Mouse (Mus musculus) kidney, postnatal 0 days (tissue): ENCODE measurements around the gene Btnl10. TPM values are rescaled to one million over a fixed set of nuclear protein-coding genes. Genes with fewer than 3 reads are reported as not detected.
A peak's percentile ranks its signal among the peaks of the same experiment; 100 is the strongest.

ENCODE experiments used
- ATAC-seq: fragments of 200-750 bp; cut with Nextera tagmentation; replicated peaks from 2 replicates; pipeline ENCODE4 v1.8.0; 2017; ENCODE audit warnings: low read depth, moderate number of reproducible peaks, moderate TSS enrichment, moderate library complexity; ENCODE audit not compliant: low FRiP score
- DNase-seq: peaks from one replicate; pipeline ENCODE4 v3.0.0-alpha.2; 2016; ENCODE audit warnings: low spot score
- H3K27ac ChIP-seq: fragments of 300-500 bp; sonication (generic); 2 replicates; pipeline ENCODE4 v1.5.1; 2014; ENCODE audit warnings: mild to moderate bottlenecking
- H3K27me3 ChIP-seq: fragments of 300-500 bp; sonication (generic); 2 replicates; pipeline ENCODE4 v1.6.1; 2014; ENCODE audit warnings: low read length, mixed read lengths; ENCODE audit not compliant: insufficient read depth
- H3K36me3 ChIP-seq: fragments of 300-500 bp; sonication (generic); 2 replicates; pipeline ENCODE4 v1.6.1; 2014; ENCODE audit warnings: low read length, mixed read lengths; ENCODE audit not compliant: insufficient read depth
- H3K4me1 ChIP-seq: fragments of 300-500 bp; sonication (generic); replicated peaks from 2 replicates; pipeline ENCODE4 v1.6.1; 2014; ENCODE audit warnings: antibody characterized with exemption, low read length, mixed read lengths; ENCODE audit not compliant: insufficient read depth
- H3K4me2 ChIP-seq: fragments of 300-500 bp; sonication (generic); 2 replicates; pipeline ENCODE4 v1.6.1; 2014; ENCODE audit warnings: mild to moderate bottlenecking, low read length, moderate library complexity, mixed read lengths
- H3K4me3 ChIP-seq: fragments of 300-500 bp; sonication (generic); replicated peaks from 2 replicates; pipeline ENCODE4 v1.5.1; 2014; ENCODE audit warnings: low read depth, low read length
- H3K9ac ChIP-seq: fragments of 300-500 bp; sonication (generic); 2 replicates; pipeline ENCODE4 v1.6.1; 2014; ENCODE audit warnings: low read depth, low read length
- H3K9me3 ChIP-seq: fragments of 300-500 bp; sonication (generic); replicated peaks from 2 replicates; pipeline ENCODE4 v1.6.1; 2016; ENCODE audit warnings: low read length, inconsistent platforms, mixed read lengths
- CTCF ChIP-seq: IDR thresholded peaks from 2 replicates; pipeline ENCODE4 v1.5.1; 2016; ENCODE audit warnings: antibody characterized with exemption, low read depth, mild to moderate bottlenecking, moderate library complexity
- WGBS: fragments of 180-500 bp; shearing (Covaris S2); extraction: QIAGEN DNeasy Blood & Tissue Kit; methylation state at CpG from one replicate; pipeline ENCODE4 v1.1.7; 2014; 5-methylcytosine and 5-hydroxymethylcytosine counted together
- polyA plus RNA-seq: library from polyadenylated mRNA; unstranded; fragments of >200 nt; fragmentation: Nextera tagmentation; extraction: Ambion mirVana; gene quantifications from 2 replicates; pipeline ENCODE4 v1.2.1, GENCODE M21; 2015

The Btnl10 gene
- polyA plus RNA-seq, 1 experiment from 2014 or later: 0.16 TPM

DNA sequence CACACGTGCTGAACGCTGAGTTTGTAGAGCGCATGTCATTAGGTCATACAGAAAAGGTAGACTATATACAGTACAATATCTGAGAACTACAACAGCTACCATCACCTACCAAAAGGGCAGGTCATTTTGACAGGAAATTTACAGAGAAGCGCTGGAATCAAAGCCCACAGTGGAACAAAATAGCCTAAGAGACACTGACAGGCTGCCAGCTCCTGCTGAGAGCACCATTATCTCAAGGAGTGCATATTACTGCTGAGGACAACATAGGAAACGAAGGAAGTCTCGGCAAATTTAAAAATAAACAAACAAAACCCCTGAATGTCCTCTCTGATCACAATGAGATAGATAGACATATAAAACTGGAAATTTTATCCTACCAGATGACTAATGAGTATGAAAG lies 20.2 kb upstream of the Btnl10 start:
- ATAC-seq (no peak), DNase-seq (no peak)
- Histone ChIP-seq H3K36me3 (peaks cover 39% of the 10 kb centered on the region; the same call in 1 of the 2 replicates), H3K4me1 (no peaks in the 10 kb centered on the region), H3K9ac (no peak overlapping the region), H3K4me2 (no peak overlapping the region), H3K9me3 (no peaks in the 10 kb centered on the region), H3K4me3 (no peak overlapping the region), H3K27ac (no peak overlapping the region), H3K27me3 (no peaks in the 10 kb centered on the region)
- TF ChIP-seq CTCF: no peak
- 90% methylated on average over 6 of the region's 6 CpGs for WGBS

DNA sequence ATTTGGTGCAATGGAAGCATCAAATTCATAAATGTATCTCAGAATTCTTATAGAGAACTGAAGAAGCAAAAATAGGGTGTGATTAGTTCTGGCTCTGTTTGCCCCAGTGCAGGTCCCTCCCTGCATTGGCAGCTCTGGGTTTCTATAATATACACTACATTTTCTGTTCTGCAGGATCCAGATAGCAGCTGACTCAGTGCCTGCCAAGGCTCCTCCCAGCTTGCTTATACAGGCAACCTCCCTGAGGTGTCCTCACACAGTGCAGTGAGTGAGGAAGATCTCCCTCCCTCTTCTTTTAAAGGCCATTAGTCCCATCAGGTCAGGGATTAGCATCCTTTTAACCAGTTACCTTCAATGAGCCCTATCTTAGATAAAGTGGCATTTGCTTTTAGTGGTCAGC lies 16.6 kb upstream of the Btnl10 start:
- Histone ChIP-seq H3K27me3 (no peaks in the 10 kb centered on the region), H3K27ac (no peak overlapping the region), H3K36me3 (peaks cover 24% of the 10 kb centered on the region; the same call in 1 of the 2 replicates), H3K9me3 (no peaks in the 10 kb centered on the region), H3K4me1 (no peaks in the 10 kb centered on the region), H3K4me3 (no peak overlapping the region), H3K4me2 (no peak overlapping the region), H3K9ac (no peak overlapping the region)
- DNase-seq: no peak
- ATAC-seq: no peak
- TF ChIP-seq CTCF: no peak

DNA sequence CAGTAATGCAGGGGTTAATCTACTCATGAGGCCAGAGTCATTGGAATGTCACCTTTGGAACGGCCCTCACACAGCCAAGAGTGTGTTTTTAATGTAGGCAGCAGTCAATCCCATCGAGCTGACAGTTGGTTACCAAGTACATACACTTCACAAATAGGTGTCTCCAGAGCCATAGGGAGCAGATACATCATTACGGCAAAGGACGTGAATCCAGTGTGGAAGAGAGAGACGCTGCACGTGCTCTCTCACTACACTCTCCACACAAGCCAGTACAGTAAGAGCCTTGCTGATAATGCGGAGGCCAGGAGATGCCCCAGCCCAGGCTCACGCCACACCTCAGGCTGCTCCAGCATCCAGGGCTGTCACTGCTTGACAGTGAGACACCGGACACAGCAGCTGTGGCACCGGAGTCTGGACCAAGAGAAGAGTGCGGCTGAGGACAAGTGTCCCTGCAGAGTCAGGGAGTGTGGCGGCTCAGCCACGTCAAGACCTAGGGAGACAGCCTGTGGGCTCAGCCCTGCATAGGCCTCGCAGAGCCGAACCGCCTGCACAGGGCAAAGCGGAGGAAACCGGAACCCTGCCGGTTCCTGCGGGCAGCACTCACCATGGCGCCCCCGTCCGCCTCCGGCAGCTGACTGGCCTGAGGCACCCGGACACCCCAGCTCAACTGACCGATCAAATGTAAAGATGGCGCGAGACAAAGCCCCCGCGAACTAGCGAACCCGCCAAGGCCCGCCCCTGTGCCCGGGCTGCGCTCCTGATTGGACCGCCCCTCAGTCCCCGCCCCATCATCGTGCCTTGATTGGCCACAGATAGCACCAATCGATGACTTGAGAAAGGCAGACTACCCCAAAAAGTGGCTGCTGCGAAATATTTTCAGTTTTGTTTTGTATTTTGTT lies 13.9 kb upstream of the Btnl10 start, which contains the start of gene Zfp39:
Gene Zfp39, minus strand, starts transcription at position 715 of the 899 bp plus-strand sequence.
- WGBS: under 1% methylated on average over 37 of the region's 40 CpGs

DNA sequence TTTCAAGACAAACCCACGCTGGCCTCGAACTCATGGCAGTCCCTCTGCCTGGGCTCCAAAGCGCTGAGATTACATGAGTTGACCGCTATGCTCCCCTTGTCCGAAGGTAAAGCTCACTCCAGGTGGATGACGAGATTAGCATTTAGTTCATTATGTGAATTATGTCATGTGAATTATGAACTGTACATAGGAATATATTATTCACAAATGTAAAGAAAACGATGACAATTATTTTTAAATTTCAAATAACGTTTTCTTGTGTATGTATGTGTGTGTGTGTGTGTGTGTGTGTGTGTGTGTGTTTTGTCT lies 13.3 kb upstream of the Btnl10 start:
- Histone ChIP-seq H3K4me2 (peak overlapping the region; percentile 89), H3K27ac (peak overlapping the region; percentile 95; the same call in 1 of the 2 replicates), H3K27me3 (no peaks in the 10 kb centered on the region), H3K4me3 (peak overlapping the region; percentile 68), H3K9me3 (no peaks in the 10 kb centered on the region), H3K4me1 (no peaks in the 10 kb centered on the region), H3K36me3 (0 out of 2 replicates have a peak, but pooled peaks cover 4% of the 10 kb centered on the region), H3K9ac (no peak overlapping the region)
- WGBS: 4% methylated on average over 8 of the region's 8 CpGs
- ATAC-seq (peak; percentile 12; the same call in 1 of the 2 replicates), DNase-seq (no peak)
- no peak for TF ChIP-seq CTCF

More for the DNA sequence above, 13.9 kb upstream of the Btnl10 start, which contains the start of gene Zfp39:
- peak within 1 kb of the TSS; percentile 95 for H3K27ac ChIP-seq
- H3K36me3 ChIP-seq: peaks cover 9% of the 10 kb centered on the region; the same call in 1 of the 2 replicates
- H3K27me3 ChIP-seq: no peaks in the 10 kb centered on the region
- ATAC-seq (peak; percentile 95), DNase-seq (peak; percentile 96)
- H3K4me3 ChIP-seq: peak within 1 kb of the TSS; percentile 68
- H3K4me1 ChIP-seq: no peaks in the 10 kb centered on the region
- H3K4me2 ChIP-seq: peak within 1 kb of the TSS; percentile 89
- TF ChIP-seq CTCF: no peak
- no peaks in the 10 kb centered on the region for H3K9me3 ChIP-seq
- peak within 1 kb of the TSS; percentile 84 for H3K9ac ChIP-seq

DNA sequence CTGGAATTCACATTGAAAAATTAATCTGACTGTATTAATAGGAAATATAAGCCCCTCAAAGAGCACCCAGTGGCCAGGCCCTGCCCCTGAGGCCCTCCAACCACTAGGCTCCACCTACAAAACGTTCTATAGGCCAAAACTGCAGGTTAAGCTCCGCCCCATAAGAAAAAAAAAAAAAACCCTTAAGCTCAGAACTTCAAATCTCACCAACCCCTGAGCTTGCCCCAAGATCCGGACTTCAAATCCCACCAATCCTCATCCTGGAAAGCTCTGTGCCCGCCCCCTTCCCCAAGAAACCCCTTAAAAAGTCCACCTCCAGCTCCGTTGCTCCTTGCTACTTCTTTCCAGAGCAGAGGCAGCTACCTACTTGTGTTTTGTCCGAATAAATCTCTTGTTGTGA lies 12.9 kb upstream of the Btnl10 start:
- Histone ChIP-seq H3K4me2 (no peak overlapping the region), H3K9ac (no peak overlapping the region), H3K27ac (no peak overlapping the region), H3K9me3 (no peaks in the 10 kb centered on the region), H3K27me3 (no peaks in the 10 kb centered on the region), H3K36me3 (0 out of 2 replicates have a peak, but pooled peaks cover 4% of the 10 kb centered on the region), H3K4me1 (no peaks in the 10 kb centered on the region), H3K4me3 (no peak overlapping the region)
- 58% methylated on average over 6 of the region's 6 CpGs for WGBS
- DNase-seq: peak; percentile 83
- no peak for TF ChIP-seq CTCF
- ATAC-seq: no peak

DNA sequence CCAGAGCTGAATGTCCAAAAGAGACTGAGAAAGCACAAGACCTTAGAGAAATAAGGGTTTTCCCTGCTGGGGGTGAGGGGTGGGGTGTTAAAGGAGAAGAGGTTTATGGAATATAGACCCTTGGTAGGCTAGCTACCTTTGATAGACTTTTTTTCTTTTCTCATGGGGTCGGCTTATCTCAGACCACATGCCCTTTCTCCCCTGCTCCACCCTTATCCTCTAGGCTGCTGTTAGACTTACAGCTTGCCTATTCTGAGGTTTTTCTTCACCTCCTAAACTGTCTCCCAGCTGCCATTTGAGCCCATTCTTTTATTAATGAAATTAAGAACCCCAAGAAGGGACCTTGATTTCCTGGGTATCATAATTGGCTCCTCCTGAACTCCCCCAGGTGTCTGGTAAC lies 3.9 kb upstream of the Btnl10 start:
- Histone ChIP-seq H3K9me3 (no peaks in the 10 kb centered on the region), H3K4me2 (peak overlapping the region; percentile 58; the same call in 1 of the 2 replicates), H3K4me1 (peaks cover 6% of the 10 kb centered on the region; the same call in 1 of the 2 replicates), H3K9ac (no peak overlapping the region), H3K27ac (no peak overlapping the region), H3K36me3 (no peaks in the 10 kb centered on the region), H3K27me3 (no peaks in the 10 kb centered on the region), H3K4me3 (no peak overlapping the region; the same call in 1 of the 2 replicates)
- no peak for TF ChIP-seq CTCF
- DNase-seq (no peak), ATAC-seq (no peak)
- 82% methylated on average over 1 of the region's 1 CpGs for WGBS
